Mouse (Mus musculus) olfactory bulb, adult 2 months (tissue): ENCODE data around the gene 1700031F05Rik.

Experiments used
- CTCF ChIP-seq: fragments of 200-500 bp; IDR thresholded peaks from 2 replicates; pipeline ENCODE4 v1.5.1; 2012; ENCODE audit warnings: low read depth, mild to moderate bottlenecking, low read length, moderate library complexity; ENCODE audit not compliant: insufficient read depth
- POLR2A ChIP-seq: fragments of 200-500 bp; IDR thresholded peaks from 2 replicates; pipeline ENCODE4 v1.6.1; 2012; ENCODE audit warnings: mild to moderate bottlenecking, low read depth, low read length, moderate library complexity; ENCODE audit not compliant: insufficient read depth

DNA sequence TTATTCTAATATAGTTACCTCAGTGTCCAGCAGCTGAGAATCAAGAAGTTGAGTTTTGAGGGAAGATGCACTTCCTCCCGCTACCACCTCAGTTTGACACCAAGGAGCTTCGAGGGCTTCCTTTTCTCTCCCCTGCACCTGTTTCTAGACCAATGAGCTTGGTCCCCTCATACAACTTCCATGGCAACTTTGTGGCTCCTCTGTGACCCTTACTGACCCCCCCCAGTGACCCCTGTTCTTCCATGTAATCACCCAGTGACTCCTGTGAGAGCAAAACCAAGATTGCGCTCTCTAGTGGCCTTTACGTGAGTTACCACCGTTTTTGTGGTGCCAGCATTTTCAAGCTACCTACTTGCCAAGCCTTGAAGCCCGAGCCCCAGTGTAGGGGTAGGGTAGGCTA is at the start of gene 1700031F05Rik:
- TF ChIP-seq POLR2A (no peak), CTCF (no peak)
